Mouse (Mus musculus) G1E (cell line): ENCODE measurements around the gene Gm10217. TPM values are rescaled to one million over a fixed set of nuclear protein-coding genes. Genes with fewer than 3 reads are reported as not detected.

Experiments
- ATAC-seq: 2 replicates; pipeline ENCODE4 v1.8.0; 2016; ENCODE audit warnings: mild to moderate bottlenecking; ENCODE audit not compliant: insufficient number of reproducible peaks, poor library complexity, low FRiP score, severe bottlenecking; ENCODE audit errors: extremely low read depth
- DNase-seq: peaks from one replicate; pipeline ENCODE4 v3.0.0; 2012; ENCODE audit warnings: low spot score
- H3K27me3 ChIP-seq: 2 replicates; pipeline ENCODE4 v1.6.1; 2012; ENCODE audit warnings: mild to moderate bottlenecking, low read length, inconsistent platforms; ENCODE audit not compliant: insufficient read depth
- H3K36me3 ChIP-seq: replicated peaks from 2 replicates; pipeline ENCODE3; 2012; ENCODE audit warnings: mild to moderate bottlenecking, inconsistent platforms
- H3K4me1 ChIP-seq: 2 replicates; pipeline ENCODE4 v1.6.1; 2012; ENCODE audit warnings: low read depth, low read length, inconsistent platforms, mixed read lengths; ENCODE audit not compliant: insufficient read depth
- H3K4me3 ChIP-seq: 2 replicates; pipeline ENCODE4 v1.5.1; 2012; ENCODE audit warnings: low read depth, mild to moderate bottlenecking, inconsistent platforms, low read length, moderate library complexity, mixed read lengths
- H3K9me3 ChIP-seq: replicated peaks from 2 replicates; pipeline ENCODE4 v1.6.1; 2012; ENCODE audit warnings: inconsistent platforms
- CTCF ChIP-seq: IDR thresholded peaks from 2 replicates; pipeline ENCODE4 v1.5.1; 2012; ENCODE audit warnings: low read depth, low read length, inconsistent platforms, mixed read lengths
- GATA1 ChIP-seq: IDR thresholded peaks from 2 replicates; pipeline ENCODE4 v1.6.1; 2012; ENCODE audit warnings: borderline replicate concordance, low read length, inconsistent platforms, mixed read lengths
- GATA2 ChIP-seq: IDR thresholded peaks from 2 replicates; pipeline ENCODE4 v1.6.1; 2012; ENCODE audit warnings: low read depth, low read length, inconsistent platforms, borderline replicate concordance
- POLR2AphosphoS5 ChIP-seq: IDR thresholded peaks from 2 replicates; pipeline ENCODE4 v1.6.1; 2012; ENCODE audit warnings: low read depth, low read length, inconsistent platforms; ENCODE audit not compliant: insufficient replicate concordance
- TAL1 ChIP-seq: conservative IDR thresholded peaks from 2 replicates; pipeline ENCODE4 v1.6.1; 2012; ENCODE audit warnings: low read depth, low read length, inconsistent platforms, mixed read lengths
- polyA plus RNA-seq: library from polyadenylated mRNA; stranded (reverse); fragments of >175 nt; gene quantifications from 2 replicates; pipeline ENCODE4 v1.2.3, GENCODE M21; 2012
- total RNA-seq, 2 experiments: library from RNA; stranded (forward) in 1 of 2; stranded (reverse) in 1 of 2; fragments of 200-1000 nt in 1 of 2; fragments of >200 nt in 1 of 2; fragmentation: Nextera tagmentation in 1 of 2; gene quantifications; 2 replicates each; pipeline ENCODE4 v1.2.3; 2014 to 2017

The Gm10217 gene
- total and polyA plus RNA-seq, 3 experiments: not detected

DNA sequence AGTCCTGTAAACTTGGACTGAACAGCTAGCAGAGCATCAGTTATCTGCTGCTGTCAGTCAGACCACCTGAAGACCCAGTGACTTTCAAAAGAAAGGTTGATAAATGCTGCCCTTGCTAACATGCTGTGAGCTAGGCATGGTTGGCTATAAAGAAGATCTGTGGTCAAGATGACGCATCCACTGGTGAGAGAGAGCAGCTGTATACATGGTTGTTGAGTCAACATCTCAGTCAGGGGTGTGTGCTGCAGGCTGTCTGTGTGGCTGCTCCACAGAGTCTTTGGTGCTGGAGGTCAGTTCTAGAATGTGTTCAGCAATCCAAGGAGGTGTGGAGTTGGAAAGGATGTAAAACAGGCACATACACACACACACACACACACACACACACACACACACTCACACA is 12.2 kb downstream of the Gm10217 start:
- DNase-seq: no peak
- no peak for ATAC-seq
- H3K27me3 ChIP-seq: 0 out of 2 replicates have a peak, but pooled peaks cover 2% of the 10 kb centered on the region
- H3K4me1 ChIP-seq: no peaks in the 10 kb centered on the region
- no peaks in the 10 kb centered on the region for H3K9me3 ChIP-seq
- H3K4me3 ChIP-seq: no peak overlapping the region
- H3K36me3 ChIP-seq: no peaks in the 10 kb centered on the region
- TF ChIP-seq CTCF: no peak
- TF ChIP-seq POLR2AphosphoS5: no peak
- no peak for TF ChIP-seq TAL1
- TF ChIP-seq GATA1: no peak
- no peak for TF ChIP-seq GATA2

DNA sequence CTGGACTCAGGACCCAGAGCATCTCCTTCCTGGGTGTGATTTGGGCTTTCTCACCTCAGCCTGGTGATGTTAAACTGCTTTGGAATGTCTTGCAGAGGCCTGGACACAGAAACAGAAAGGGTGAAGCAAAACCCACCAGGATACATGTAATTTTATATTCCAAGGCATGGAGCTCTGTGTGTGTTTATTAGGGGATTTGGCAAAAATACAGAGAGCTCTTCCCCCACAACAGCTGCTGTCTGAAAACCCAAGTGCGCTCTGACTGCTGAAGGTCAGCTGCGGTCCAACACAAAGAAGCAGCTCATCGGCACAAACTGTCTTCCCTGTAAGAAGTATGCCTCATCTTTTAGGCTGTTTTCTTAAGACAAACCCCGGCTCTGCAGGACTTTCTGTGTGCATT is 15.9 kb downstream of the Gm10217 start:
- no peak for TF ChIP-seq POLR2AphosphoS5
- Histone ChIP-seq H3K27me3 (0 out of 2 replicates have a peak, but pooled peaks cover 2% of the 10 kb centered on the region), H3K4me3 (no peak overlapping the region), H3K4me1 (no peaks in the 10 kb centered on the region), H3K9me3 (no peaks in the 10 kb centered on the region), H3K36me3 (no peaks in the 10 kb centered on the region)
- ATAC-seq (no peak), DNase-seq (no peak)

DNA sequence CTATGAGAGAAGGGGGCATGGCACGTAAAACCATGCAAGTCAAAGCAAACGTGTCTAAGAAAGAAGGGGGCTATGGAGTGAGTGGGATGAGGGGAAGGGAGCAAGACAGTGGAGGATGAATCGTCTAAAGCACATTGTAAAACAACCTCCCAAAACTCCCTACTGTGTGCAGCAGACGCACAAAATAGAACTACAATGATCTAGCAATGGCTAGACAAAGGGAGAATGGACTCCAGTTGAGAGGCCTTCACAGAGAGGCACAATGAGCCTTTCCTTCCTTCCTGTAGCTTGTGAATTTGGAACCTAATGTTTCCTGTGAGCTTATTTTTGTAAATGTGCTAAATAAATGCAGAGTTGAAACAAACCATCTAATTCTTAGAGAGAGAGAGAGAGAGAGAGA is 22.7 kb downstream of the Gm10217 start:
- no peak overlapping the region for H3K4me3 ChIP-seq
- no peaks in the 10 kb centered on the region for H3K9me3 ChIP-seq
- no peaks in the 10 kb centered on the region for H3K36me3 ChIP-seq
- no peak for ATAC-seq
- TF ChIP-seq GATA1 (no peak), CTCF (no peak), POLR2AphosphoS5 (no peak), GATA2 (no peak), TAL1 (no peak)
- DNase-seq: no peak
- no peaks in the 10 kb centered on the region for H3K4me1 ChIP-seq
- no peaks in the 10 kb centered on the region for H3K27me3 ChIP-seq

DNA sequence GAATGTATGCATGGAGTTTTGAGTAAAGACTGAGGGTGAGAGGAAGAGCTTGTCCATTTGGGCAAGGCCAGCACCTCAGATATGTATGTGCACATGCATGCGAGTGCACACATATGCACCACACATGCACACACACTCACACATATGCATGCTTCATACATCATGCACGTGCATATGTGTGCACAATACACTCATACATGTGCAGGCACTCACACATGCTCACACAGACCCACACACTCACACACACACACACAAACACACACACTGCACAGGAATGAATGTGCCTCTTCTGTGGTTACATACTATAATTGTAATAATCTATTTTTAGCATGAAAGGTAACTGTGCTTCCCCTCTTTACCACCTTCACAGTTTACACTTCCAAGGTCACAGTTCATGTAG is 35.1 kb downstream of the Gm10217 start:
- no peak for DNase-seq
- Histone ChIP-seq H3K4me1 (no peaks in the 10 kb centered on the region), H3K36me3 (no peaks in the 10 kb centered on the region), H3K9me3 (no peaks in the 10 kb centered on the region), H3K4me3 (no peak overlapping the region), H3K27me3 (no peaks in the 10 kb centered on the region)
- no peak for TF ChIP-seq GATA2
- no peak for TF ChIP-seq POLR2AphosphoS5
- no peak for TF ChIP-seq TAL1
- ATAC-seq: no peak

DNA sequence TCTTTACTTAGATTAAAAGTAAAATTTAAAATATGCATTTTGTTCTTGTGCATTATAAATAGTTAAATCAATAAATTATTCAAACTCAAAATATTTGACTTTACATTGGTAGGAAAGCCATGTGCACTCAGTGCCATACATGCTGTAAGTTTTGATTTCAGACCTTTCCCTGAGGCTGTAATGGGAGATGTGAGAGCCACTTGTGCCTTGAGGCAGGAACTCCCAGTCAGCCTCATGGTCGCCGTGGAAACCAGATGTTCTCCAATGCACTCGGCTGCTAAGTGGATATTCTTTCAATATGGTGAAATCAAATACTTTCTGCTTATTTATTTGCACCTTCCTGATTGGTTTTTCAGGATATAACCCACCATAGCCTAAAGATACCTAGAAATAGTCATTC is 35.6 kb downstream of the Gm10217 start:
- DNase-seq (no peak), ATAC-seq (no peak)
- Histone ChIP-seq H3K4me1 (no peaks in the 10 kb centered on the region), H3K9me3 (no peaks in the 10 kb centered on the region), H3K36me3 (no peaks in the 10 kb centered on the region), H3K4me3 (no peak overlapping the region), H3K27me3 (no peaks in the 10 kb centered on the region)
- TF ChIP-seq POLR2AphosphoS5: no peak
- no peak for TF ChIP-seq GATA2
- TF ChIP-seq GATA1: no peak
- TF ChIP-seq CTCF: no peak
- no peak for TF ChIP-seq TAL1

Other genes with a start within 250 kb of the Gm10217 start
- not detected in 2 replicates for gene Fam155a, start 93.1 kb upstream of the Gm10217 start, total RNA-seq (2014; fragmentation: Nextera tagmentation)
- 0.06 and 0.27 TPM in 2 replicates for gene Fam155a, start 93.1 kb upstream of the Gm10217 start, total RNA-seq (2017)
- gene Fam155a, start 93.1 kb upstream of the Gm10217 start, polyA plus RNA-seq: not detected in 2 replicates
- 4.4 and 6.1 TPM in 2 replicates for gene Lig4, start 113.4 kb downstream of the Gm10217 start, total RNA-seq (2014; fragmentation: Nextera tagmentation)
- gene Lig4, start 113.4 kb downstream of the Gm10217 start, total RNA-seq (2017): 0.87 and 1.5 TPM in 2 replicates
- gene Lig4, start 113.4 kb downstream of the Gm10217 start, polyA plus RNA-seq: 0.28 and 0.38 TPM in 2 replicates
- gene Abhd13, start 113.5 kb downstream of the Gm10217 start, total RNA-seq (2014; fragmentation: Nextera tagmentation): 18.7 and 19.9 TPM in 2 replicates
- gene Abhd13, start 113.5 kb downstream of the Gm10217 start, total RNA-seq (2017): 23.5 and 24.0 TPM in 2 replicates
- gene Abhd13, start 113.5 kb downstream of the Gm10217 start, polyA plus RNA-seq: 1.4 and 1.5 TPM in 2 replicates
- 1.5 TPM in 1 of 2 replicates, not detected in the other for gene Tnfsf13b, start 142.2 kb downstream of the Gm10217 start, total RNA-seq (2014; fragmentation: Nextera tagmentation)
- gene Tnfsf13b, start 142.2 kb downstream of the Gm10217 start, total RNA-seq (2017): 0.16 and 0.23 TPM in 2 replicates
- 0.07 TPM in 1 of 2 replicates, not detected in the other for gene Tnfsf13b, start 142.2 kb downstream of the Gm10217 start, polyA plus RNA-seq